Mouse (Mus musculus): ENCODE data around the gene Ndufb7. TPM values are rescaled to one million over a fixed set of nuclear protein-coding genes. Genes with fewer than 3 reads are reported as not detected.
"Not testable (repeated sequence)": the region's sequence is repeated elsewhere in the genome, so short reads cannot be mapped to it uniquely, and the experiment has no call there.

Gene Ndufb7
- 285 and 288 TPM in 2 replicates for polyA plus RNA-seq (2015; fragmentation: Nextera tagmentation; extraction: Ambion mirVana)

GRCm38 (mm10) chr8:83566469-83567395 lies at the start of gene Ndufb7:
Ndufb7 (plus strand) TSS chr8:83566671.
- H3K27me3 ChIP-seq: no peaks in the 10 kb centered on the region
- peak within 1 kb of the TSS; percentile 83 for H3K4me2 ChIP-seq (replicated peaks)
- 1% methylated on average over 48 of the region's 48 CpGs for WGBS
- peak within 1 kb of the TSS; percentile 62 for H3K9ac ChIP-seq
- H3K27ac ChIP-seq (replicated peaks): peak within 1 kb of the TSS; percentile 55
- H3K4me3 ChIP-seq (replicated peaks): peak within 1 kb of the TSS; percentile 60
- peaks cover 16% of the 10 kb centered on the region for H3K4me1 ChIP-seq
- H3K9me3 ChIP-seq (replicated peaks): no peaks in the 10 kb centered on the region
- peak; percentile 75 for ATAC-seq (ENCODE audit: insufficient number of reproducible peaks, low FRiP score, low TSS enrichment, low read depth)
- peaks cover 18% of the 10 kb centered on the region for H3K36me3 ChIP-seq

DNA sequence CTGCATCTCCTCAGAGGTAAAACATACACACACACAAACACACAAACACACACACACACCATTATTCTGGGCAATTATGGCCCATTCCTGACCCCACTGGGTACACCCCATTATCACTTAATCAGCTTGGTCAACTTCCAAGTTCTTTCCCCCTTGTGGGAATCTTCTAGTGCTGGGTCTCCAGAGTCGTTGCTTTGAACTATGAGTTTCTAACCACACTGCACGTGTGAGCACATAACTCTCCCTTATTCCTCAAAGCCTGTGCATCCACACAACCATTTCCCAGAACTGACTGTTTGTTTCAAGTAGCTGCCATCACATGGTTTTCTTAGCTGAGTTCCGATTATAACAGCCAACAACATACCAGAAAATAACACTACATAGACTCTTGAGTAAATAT lies 46.0 kb upstream of the Ndufb7 start:
- Histone ChIP-seq H3K4me2 (replicated peaks) (no peak overlapping the region), H3K4me3 (replicated peaks) (no peak overlapping the region), H3K9ac (no peak overlapping the region), H3K4me1 (no peaks in the 10 kb centered on the region), H3K27me3 (no peaks in the 10 kb centered on the region), H3K9me3 (replicated peaks) (no peaks in the 10 kb centered on the region), H3K27ac (replicated peaks) (no peak overlapping the region), H3K36me3 (no peaks in the 10 kb centered on the region)
- WGBS: 60% methylated on average over 3 of the region's 3 CpGs
- no peak for ATAC-seq (ENCODE audit: insufficient number of reproducible peaks, low FRiP score, low TSS enrichment, low read depth)

DNA sequence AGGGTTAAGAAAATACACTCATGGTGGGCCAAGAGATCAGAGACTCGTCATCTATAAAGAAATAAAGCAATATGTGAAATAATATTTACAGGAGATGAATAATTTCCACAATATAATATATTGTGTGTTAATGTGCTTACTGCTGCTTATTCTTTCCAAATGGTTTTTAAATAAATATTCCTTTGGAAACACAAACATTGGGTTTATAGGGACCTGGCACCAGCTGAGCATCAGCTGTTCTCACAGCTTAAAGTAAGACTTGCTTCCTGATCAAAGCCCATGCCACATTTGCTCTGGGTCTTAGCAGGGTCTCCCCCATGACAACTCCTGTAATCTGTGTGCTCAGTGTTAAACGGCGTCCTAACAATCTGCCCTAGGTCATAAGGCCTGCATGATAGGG lies 45.6 kb upstream of the Ndufb7 start:
- WGBS: 64% methylated on average over 3 of the region's 3 CpGs
- not testable (repeated sequence) for ATAC-seq (ENCODE audit: insufficient number of reproducible peaks, low FRiP score, low TSS enrichment, low read depth)

DNA sequence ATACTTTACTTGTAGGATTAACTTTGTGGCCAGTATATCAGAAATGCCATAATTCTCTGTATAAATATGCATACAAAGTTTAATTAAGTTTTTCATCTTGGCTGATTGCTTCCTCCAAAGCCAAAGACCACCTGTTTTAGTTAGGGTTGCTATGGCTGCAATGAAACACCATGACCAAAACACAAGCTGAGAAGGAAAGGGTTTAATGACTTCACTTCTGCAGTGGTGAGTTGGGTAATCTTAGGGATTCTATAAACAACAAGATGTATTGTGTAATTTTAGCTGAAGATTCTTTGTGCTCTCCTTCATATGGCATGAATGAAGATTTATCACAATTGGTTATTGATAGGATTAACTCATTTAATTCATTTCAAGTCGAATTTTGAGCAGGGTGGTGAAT lies 45.2 kb upstream of the Ndufb7 start:
- Histone ChIP-seq H3K9ac (no peak overlapping the region), H3K4me3 (replicated peaks) (no peak overlapping the region), H3K27me3 (no peaks in the 10 kb centered on the region), H3K9me3 (replicated peaks) (no peaks in the 10 kb centered on the region), H3K36me3 (no peaks in the 10 kb centered on the region), H3K4me2 (replicated peaks) (no peak overlapping the region), H3K27ac (replicated peaks) (no peak overlapping the region), H3K4me1 (no peaks in the 10 kb centered on the region)
- WGBS: 31% methylated on average over 1 of the region's 1 CpGs
- ATAC-seq (ENCODE audit: insufficient number of reproducible peaks, low FRiP score, low TSS enrichment, low read depth): no peak

More for the DNA sequence above, 45.6 kb upstream of the Ndufb7 start:
- H3K27ac ChIP-seq (replicated peaks); H3K36me3 ChIP-seq; H3K9me3 ChIP-seq (replicated peaks); H3K9ac ChIP-seq; H3K4me3 ChIP-seq (replicated peaks); H3K4me1 ChIP-seq; H3K27me3 ChIP-seq; H3K4me2 ChIP-seq (replicated peaks): not testable (repeated sequence)

DNA sequence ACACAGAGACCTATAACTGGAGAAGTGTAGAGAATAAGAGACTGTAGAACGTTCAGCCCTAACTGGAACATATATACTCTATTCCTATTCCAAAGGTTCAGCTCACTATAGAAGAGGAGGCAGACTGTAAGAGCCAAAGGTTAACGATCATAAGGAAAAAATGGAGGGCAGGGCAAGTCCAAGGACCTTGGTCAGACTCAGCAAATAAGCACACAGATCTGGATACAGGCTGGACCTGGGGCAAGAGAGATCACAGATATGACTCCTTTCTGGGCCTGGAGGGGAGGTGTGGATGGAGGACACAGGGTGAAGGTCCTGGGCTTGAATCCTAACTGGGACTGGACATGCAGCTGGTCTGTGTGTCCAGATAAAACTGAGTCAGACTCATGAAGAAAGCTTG lies 31.7 kb upstream of the Ndufb7 start:
- H3K27me3 ChIP-seq: no peaks in the 10 kb centered on the region
- H3K4me2 ChIP-seq (replicated peaks): no peak overlapping the region
- no peaks in the 10 kb centered on the region for H3K36me3 ChIP-seq
- no peak overlapping the region for H3K4me3 ChIP-seq (replicated peaks)
- 90% methylated on average over 2 of the region's 2 CpGs for WGBS
- H3K4me1 ChIP-seq: no peaks in the 10 kb centered on the region
- no peak overlapping the region for H3K9ac ChIP-seq
- H3K9me3 ChIP-seq (replicated peaks): no peaks in the 10 kb centered on the region
- no peak for ATAC-seq (ENCODE audit: insufficient number of reproducible peaks, low FRiP score, low TSS enrichment, low read depth)
- H3K27ac ChIP-seq (replicated peaks): no peak overlapping the region

DNA sequence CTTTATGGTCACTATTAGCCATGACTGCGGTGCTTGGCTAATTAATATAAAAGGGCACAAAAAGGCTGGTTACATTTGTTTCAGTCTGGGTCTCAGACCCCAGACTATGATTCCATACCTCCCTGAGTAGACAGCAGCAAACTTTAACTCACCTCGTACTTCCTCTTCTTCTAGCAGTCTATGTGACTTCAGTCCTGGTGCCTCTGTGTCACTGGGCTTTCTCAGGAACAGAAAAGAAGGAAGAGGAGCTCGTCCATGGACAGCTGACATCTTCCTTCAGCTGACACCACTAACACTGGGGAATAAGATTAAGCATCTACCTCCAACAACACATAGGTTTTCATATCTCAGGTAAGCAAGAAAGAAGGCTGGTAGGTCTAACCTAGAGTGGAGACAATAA lies 30.7 kb upstream of the Ndufb7 start, which contains the start of gene Olfr370:
Gene Olfr370, plus strand, starts transcription at position 45 of the 400 bp plus-strand sequence.
- Histone ChIP-seq H3K4me1 (no peaks in the 10 kb centered on the region), H3K4me2 (replicated peaks) (no peak within 1 kb of the TSS), H3K9me3 (replicated peaks) (no peaks in the 10 kb centered on the region), H3K9ac (no peak within 1 kb of the TSS), H3K4me3 (replicated peaks) (no peak within 1 kb of the TSS), H3K27me3 (no peaks in the 10 kb centered on the region), H3K27ac (replicated peaks) (no peak within 1 kb of the TSS), H3K36me3 (no peaks in the 10 kb centered on the region)
- WGBS: 78% methylated on average over 3 of the region's 3 CpGs
- no peak for ATAC-seq (ENCODE audit: insufficient number of reproducible peaks, low FRiP score, low TSS enrichment, low read depth)

DNA sequence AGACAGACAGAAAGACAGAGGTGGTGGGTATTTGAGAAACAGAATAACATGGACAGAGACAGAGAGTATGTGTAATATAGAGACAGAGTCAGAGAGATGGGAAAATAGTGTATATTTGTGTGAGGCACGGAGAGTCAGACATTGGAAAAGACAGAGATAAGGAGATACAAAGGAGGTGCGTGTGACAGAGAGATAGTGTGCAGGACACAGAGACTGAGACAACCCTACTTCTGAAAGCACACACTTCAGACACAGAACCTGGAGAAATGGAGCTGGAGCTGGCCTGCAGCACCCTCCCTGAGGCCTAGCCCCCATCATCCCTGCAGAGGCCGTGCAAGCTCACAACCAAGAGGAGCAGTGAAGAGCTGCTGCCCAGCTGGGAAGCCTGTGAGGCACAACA lies 3.8 kb upstream of the Ndufb7 start:
- no peak for ATAC-seq (ENCODE audit: insufficient number of reproducible peaks, low FRiP score, low TSS enrichment, low read depth)
- Histone ChIP-seq H3K4me3 (replicated peaks) (no peak overlapping the region), H3K36me3 (no peaks in the 10 kb centered on the region), H3K27ac (replicated peaks) (no peak overlapping the region), H3K27me3 (no peaks in the 10 kb centered on the region), H3K9ac (no peak overlapping the region), H3K4me1 (peaks cover 7% of the 10 kb centered on the region), H3K4me2 (replicated peaks) (no peak overlapping the region), H3K9me3 (replicated peaks) (no peaks in the 10 kb centered on the region)
- 74% methylated on average over 3 of the region's 3 CpGs for WGBS

- no peak overlapping the region for H3K4me2 ChIP-seq (replicated peaks)
- no peak for ATAC-seq (ENCODE audit: insufficient number of reproducible peaks, low FRiP score, low TSS enrichment, low read depth)
- 73% methylated on average over 4 of the region's 4 CpGs for WGBS
These were observed 3.2 kb upstream of the Ndufb7 start for GRCm38 (mm10) chr8:83563246-83563645.

GRCm38 (mm10) chr8:83565731-83566375 lies 618 bp upstream of the Ndufb7 start:
- H3K4me1 ChIP-seq: peaks cover 16% of the 10 kb centered on the region
- H3K36me3 ChIP-seq: peaks cover 11% of the 10 kb centered on the region
- no peak overlapping the region for H3K4me2 ChIP-seq (replicated peaks)
- H3K9me3 ChIP-seq (replicated peaks): no peaks in the 10 kb centered on the region
- no peak overlapping the region for H3K27ac ChIP-seq (replicated peaks)
- no peak for ATAC-seq (ENCODE audit: insufficient number of reproducible peaks, low FRiP score, low TSS enrichment, low read depth)
- no peak overlapping the region for H3K9ac ChIP-seq
- 74% methylated on average over 9 of the region's 9 CpGs for WGBS
- H3K27me3 ChIP-seq: no peaks in the 10 kb centered on the region
- no peak overlapping the region for H3K4me3 ChIP-seq (replicated peaks)

More at GRCm38 (mm10) chr8:83563246-83563645, 3.2 kb upstream of the Ndufb7 start:
- H3K9me3 ChIP-seq (replicated peaks): no peaks in the 10 kb centered on the region
- no peaks in the 10 kb centered on the region for H3K27me3 ChIP-seq
- no peak overlapping the region for H3K9ac ChIP-seq
- no peak overlapping the region for H3K4me3 ChIP-seq (replicated peaks)
- peaks cover 12% of the 10 kb centered on the region for H3K4me1 ChIP-seq
- H3K27ac ChIP-seq (replicated peaks): no peak overlapping the region
- no peaks in the 10 kb centered on the region for H3K36me3 ChIP-seq

DNA sequence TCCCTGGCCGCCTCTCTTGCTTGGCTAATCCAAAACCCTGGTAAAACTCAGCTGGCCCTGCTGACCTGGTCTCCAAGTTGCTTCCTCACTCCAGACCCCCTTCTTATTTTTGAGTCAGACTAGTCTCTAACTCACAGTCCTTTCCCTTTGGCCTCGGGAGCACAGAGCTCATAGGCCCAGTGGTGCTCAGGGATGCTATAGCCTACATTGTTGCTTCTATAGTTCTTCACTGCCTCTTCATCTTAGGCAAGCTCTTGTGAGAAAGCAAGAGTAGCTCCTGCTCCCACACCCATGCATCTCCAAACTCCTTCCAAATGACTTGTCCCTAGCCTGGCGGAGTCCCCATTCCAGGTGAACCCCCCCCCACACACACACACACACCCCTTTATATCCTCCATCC lies 1.2 kb downstream of the Ndufb7 start:
- peak overlapping the region; percentile 60 for H3K4me3 ChIP-seq (replicated peaks)
- H3K27me3 ChIP-seq: no peaks in the 10 kb centered on the region
- H3K4me1 ChIP-seq: peaks cover 16% of the 10 kb centered on the region
- peaks cover 27% of the 10 kb centered on the region for H3K36me3 ChIP-seq
- no peak for ATAC-seq (ENCODE audit: insufficient number of reproducible peaks, low FRiP score, low TSS enrichment, low read depth)
- no peaks in the 10 kb centered on the region for H3K9me3 ChIP-seq (replicated peaks)
- WGBS: 53% methylated on average over 3 of the region's 3 CpGs
- H3K4me2 ChIP-seq (replicated peaks): peak overlapping the region; percentile 83
- peak overlapping the region; percentile 62; the same call in 1 of the 2 replicates for H3K9ac ChIP-seq
- H3K27ac ChIP-seq (replicated peaks): no peak overlapping the region

GRCm38 (mm10) chr8:83568128-83568527 lies 1.7 kb downstream of the Ndufb7 start:
- 58% methylated on average over 5 of the region's 5 CpGs for WGBS
- Histone ChIP-seq H3K4me1 (peaks cover 16% of the 10 kb centered on the region), H3K27ac (replicated peaks) (no peak overlapping the region), H3K4me2 (replicated peaks) (peak overlapping the region; percentile 83; the same call in 1 of the 2 replicates), H3K4me3 (replicated peaks) (peak overlapping the region; percentile 60), H3K9me3 (replicated peaks) (no peaks in the 10 kb centered on the region), H3K27me3 (no peaks in the 10 kb centered on the region), H3K36me3 (peaks cover 32% of the 10 kb centered on the region), H3K9ac (no peak overlapping the region)
- no peak for ATAC-seq (ENCODE audit: insufficient number of reproducible peaks, low FRiP score, low TSS enrichment, low read depth)
